Mouse (Mus musculus) cerebellum, adult 11-12 months (tissue): Measurements from ENCODE around the gene Dok7.

Source experiments
- DNase-seq: peaks from one replicate; pipeline ENCODE4 v3.0.0; 2022

The Dok7 gene

GRCm38 (mm10) chr5:35120024-35120423, 63.5 kb downstream of the Dok7 start:
- DNase-seq = peak; percentile 86

- no peak for DNase-seq
Observed at GRCm38 (mm10) chr5:35129208-35129607, 72.6 kb downstream of the Dok7 start.

GRCm38 (mm10) chr5:35129767-35130191, 73.2 kb downstream of the Dok7 start:
- peak; percentile 60 for DNase-seq

- DNase-seq = peak; percentile 57
Observed at GRCm38 (mm10) chr5:35131237-35131636, 74.7 kb downstream of the Dok7 start.

GRCm38 (mm10) chr5:35131773-35132172, 75.2 kb downstream of the Dok7 start:
- DNase-seq = peak; percentile 92

- no peak for DNase-seq
Observed at GRCm38 (mm10) chr5:35132278-35132980, 75.9 kb downstream of the Dok7 start.

GRCm38 (mm10) chr5:35133468-35133867, 76.9 kb downstream of the Dok7 start:
- no peak for DNase-seq

- no peak for DNase-seq
Observed at GRCm38 (mm10) chr5:35134286-35134685, 77.7 kb downstream of the Dok7 start.

GRCm38 (mm10) chr5:35135903-35136302, 79.3 kb downstream of the Dok7 start:
- DNase-seq = no peak
